Mouse (Mus musculus) midbrain, embryonic 12.5 days (tissue): ENCODE measurements around the gene Kmt2b. TPM values are rescaled to one million over a fixed set of nuclear protein-coding genes. Genes with fewer than 3 reads are reported as not detected.

Experiments used
- ATAC-seq: fragments of 200-750 bp; cut with Nextera tagmentation; 2 replicates; pipeline ENCODE4 v1.8.0; 2017; ENCODE audit warnings: low read depth, moderate TSS enrichment, moderate library complexity; ENCODE audit not compliant: low FRiP score
- H3K27ac ChIP-seq: fragments of 300-500 bp; sonication (generic); replicated peaks from 2 replicates; pipeline ENCODE4 v1.5.1; 2016; ENCODE audit warnings: mild to moderate bottlenecking
- H3K27me3 ChIP-seq: fragments of 300-500 bp; sonication (generic); 2 replicates; pipeline ENCODE4 v1.6.1; 2016; ENCODE audit warnings: mild to moderate bottlenecking
- H3K36me3 ChIP-seq: fragments of 300-500 bp; sonication (generic); 2 replicates; pipeline ENCODE4 v1.6.1; 2016
- H3K4me1 ChIP-seq: fragments of 300-500 bp; sonication (generic); 2 replicates; pipeline ENCODE4 v1.6.1; 2016
- H3K4me2 ChIP-seq: fragments of 300-500 bp; sonication (generic); replicated peaks from 2 replicates; pipeline ENCODE4 v1.6.1; 2016; ENCODE audit warnings: mild to moderate bottlenecking, moderate library complexity
- H3K4me3 ChIP-seq: fragments of 300-500 bp; sonication (generic); 2 replicates; pipeline ENCODE4 v1.5.1; 2016; ENCODE audit warnings: mild to moderate bottlenecking
- H3K9ac ChIP-seq: fragments of 300-500 bp; sonication (generic); replicated peaks from 2 replicates; pipeline ENCODE4 v1.6.1; 2016; ENCODE audit warnings: mild to moderate bottlenecking, moderate library complexity
- H3K9me3 ChIP-seq: fragments of 300-500 bp; sonication (generic); 2 replicates; pipeline ENCODE4 v1.6.1; 2016; ENCODE audit warnings: mild to moderate bottlenecking
- WGBS: fragments of 180-500 bp; shearing (Covaris S2); methylation state at CpG from one replicate; pipeline ENCODE4 v1.1.7; 2016; 5-methylcytosine and 5-hydroxymethylcytosine counted together
- polyA plus RNA-seq: library from polyadenylated mRNA; unstranded; fragments of >200 nt; fragmentation: Nextera tagmentation; extraction: Ambion mirVana; gene quantifications from 2 replicates; pipeline ENCODE4 v1.2.1, GENCODE M21; 2016

Gene Kmt2b
- polyA plus RNA-seq, 1 experiment from 2014 or later: 13.6 TPM

DNA sequence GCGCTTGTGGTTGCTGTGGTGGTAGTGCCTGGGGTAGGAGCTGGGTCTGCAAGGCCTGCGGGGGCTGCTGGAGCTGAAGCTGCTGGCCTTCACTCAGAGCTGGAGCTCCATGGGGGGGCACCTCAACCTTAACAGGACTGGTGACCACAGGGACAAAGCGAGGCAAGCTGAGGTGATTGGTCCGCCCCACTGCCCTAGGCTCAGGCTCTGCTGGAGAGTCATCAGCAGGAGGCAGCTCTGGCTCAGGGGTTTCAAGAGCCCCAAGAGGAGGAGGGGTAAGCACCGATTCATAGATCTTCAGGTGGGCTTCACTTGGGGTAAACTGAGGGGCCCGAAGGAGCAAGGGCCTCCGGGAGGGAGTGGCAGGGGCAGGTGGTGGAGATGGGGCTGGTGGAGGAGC lies 3.4 kb downstream of the Kmt2b start:
- H3K4me1 ChIP-seq: peaks cover 22% of the 10 kb centered on the region
- H3K4me3 ChIP-seq: no peak overlapping the region
- H3K27me3 ChIP-seq: no peaks in the 10 kb centered on the region
- no peak for ATAC-seq
- H3K9ac ChIP-seq: no peak overlapping the region
- no peak overlapping the region for H3K4me2 ChIP-seq
- no peaks in the 10 kb centered on the region for H3K9me3 ChIP-seq
- WGBS: 97% methylated on average over 7 of the region's 7 CpGs
- peaks cover 66% of the 10 kb centered on the region for H3K36me3 ChIP-seq
- no peak overlapping the region for H3K27ac ChIP-seq

DNA sequence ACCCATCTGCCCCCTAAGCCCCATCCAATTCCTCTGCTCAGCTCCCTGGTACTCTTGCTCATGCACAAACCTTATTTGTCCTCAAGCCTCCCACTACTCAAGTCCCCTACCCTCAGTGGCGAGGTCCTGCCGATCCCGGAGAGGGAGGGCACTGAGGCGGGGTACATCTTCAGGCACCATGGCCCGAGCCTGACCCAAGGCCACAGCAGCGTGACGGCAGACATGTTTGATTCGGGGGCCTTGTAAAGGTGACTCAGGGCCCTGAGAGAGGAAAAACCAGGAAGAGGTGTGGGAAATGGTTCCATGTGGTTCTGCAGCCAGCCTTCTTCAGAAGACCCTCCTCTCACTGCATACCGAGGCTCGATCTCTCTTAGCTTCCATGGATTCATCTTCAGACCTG lies 4.2 kb downstream of the Kmt2b start:
- Histone ChIP-seq H3K4me2 (no peak overlapping the region), H3K27me3 (no peaks in the 10 kb centered on the region), H3K9me3 (no peaks in the 10 kb centered on the region), H3K27ac (no peak overlapping the region), H3K4me1 (peaks cover 16% of the 10 kb centered on the region), H3K9ac (no peak overlapping the region), H3K4me3 (no peak overlapping the region), H3K36me3 (peaks cover 75% of the 10 kb centered on the region)
- WGBS: 93% methylated on average over 10 of the region's 10 CpGs
- ATAC-seq: no peak

DNA sequence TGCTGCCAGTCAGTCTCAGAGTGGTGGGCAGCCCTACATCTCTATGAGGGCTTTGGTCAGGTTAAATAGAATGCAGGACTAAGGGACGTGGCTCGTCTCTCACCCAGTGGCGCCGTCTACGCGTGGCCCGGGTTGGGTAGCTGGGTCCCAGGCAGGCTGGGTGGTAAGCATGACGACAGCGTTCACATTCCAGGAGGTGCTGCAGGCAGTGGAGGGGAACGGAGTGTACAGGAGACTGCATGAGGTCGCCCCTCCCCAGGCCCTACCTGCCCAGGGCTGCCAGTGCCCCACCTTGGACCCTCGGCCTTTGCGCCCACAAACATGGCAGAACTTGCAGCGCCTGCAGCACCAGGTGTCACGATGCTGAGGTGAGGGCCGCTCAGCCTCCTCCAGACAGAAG lies 7.0 kb downstream of the Kmt2b start:
- H3K9ac ChIP-seq: no peak overlapping the region
- H3K27me3 ChIP-seq: no peaks in the 10 kb centered on the region
- ATAC-seq: no peak
- no peak overlapping the region for H3K27ac ChIP-seq
- 95% methylated on average over 16 of the region's 16 CpGs for WGBS
- H3K4me3 ChIP-seq: no peak overlapping the region
- peaks cover 3% of the 10 kb centered on the region for H3K4me1 ChIP-seq
- H3K9me3 ChIP-seq: no peaks in the 10 kb centered on the region
- no peak overlapping the region for H3K4me2 ChIP-seq
- H3K36me3 ChIP-seq: peaks cover 98% of the 10 kb centered on the region

DNA sequence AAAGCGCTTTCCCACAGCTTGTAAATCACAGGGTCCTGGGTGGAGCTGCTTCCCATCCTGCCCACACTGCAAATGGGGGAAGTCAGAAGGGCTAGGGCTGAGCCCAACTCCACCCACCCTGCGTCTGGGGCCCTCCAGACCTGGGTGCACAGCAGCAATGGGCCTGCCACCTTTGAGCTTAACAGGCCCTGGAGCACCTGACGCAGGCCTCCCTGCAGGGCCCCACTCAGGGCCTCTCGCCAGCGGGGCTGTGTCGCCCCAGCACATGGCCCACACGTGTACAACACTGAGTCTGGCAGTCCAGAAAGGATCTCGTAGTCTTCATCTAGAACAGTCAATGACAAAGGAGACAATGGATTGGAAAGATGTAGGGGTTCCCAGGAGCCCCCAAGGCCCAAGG lies 8.6 kb downstream of the Kmt2b start:
- 96% methylated on average over 8 of the region's 8 CpGs for WGBS
- H3K36me3 ChIP-seq: peaks cover 98% of the 10 kb centered on the region
- no peak for ATAC-seq

DNA sequence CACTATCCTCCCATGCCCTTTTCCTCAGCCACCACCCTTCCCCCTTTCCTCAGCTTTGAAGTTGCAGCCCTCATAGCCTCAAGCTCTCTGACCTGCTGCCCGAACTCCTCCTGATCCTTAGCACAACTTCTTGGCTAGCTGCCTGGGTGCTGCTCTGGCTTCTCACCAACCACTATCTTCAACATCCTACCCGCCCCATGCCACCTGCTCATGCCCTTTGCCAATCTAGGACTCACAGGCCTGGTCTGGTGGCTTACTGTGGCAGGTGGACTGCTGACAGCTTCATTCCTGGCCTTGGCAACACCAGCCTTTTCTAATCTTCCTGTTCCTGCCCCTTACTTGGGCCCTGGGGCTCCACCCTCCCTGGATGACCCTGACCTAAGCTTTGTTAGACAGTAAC lies 15.6 kb downstream of the Kmt2b start:
- no peaks in the 10 kb centered on the region for H3K9me3 ChIP-seq
- H3K27me3 ChIP-seq: no peaks in the 10 kb centered on the region
- H3K4me2 ChIP-seq: no peak overlapping the region
- H3K9ac ChIP-seq: no peak overlapping the region
- ATAC-seq: no peak
- H3K4me1 ChIP-seq: no peaks in the 10 kb centered on the region
- H3K4me3 ChIP-seq: no peak overlapping the region
- 87% methylated on average over 2 of the region's 2 CpGs for WGBS
- H3K36me3 ChIP-seq: peaks cover 97% of the 10 kb centered on the region
- H3K27ac ChIP-seq: no peak overlapping the region

More for the DNA sequence above, 8.6 kb downstream of the Kmt2b start:
- Histone ChIP-seq H3K4me3 (no peak overlapping the region), H3K9me3 (no peaks in the 10 kb centered on the region), H3K4me2 (no peak overlapping the region), H3K9ac (no peak overlapping the region), H3K27ac (no peak overlapping the region), H3K27me3 (no peaks in the 10 kb centered on the region), H3K4me1 (no peaks in the 10 kb centered on the region)

DNA sequence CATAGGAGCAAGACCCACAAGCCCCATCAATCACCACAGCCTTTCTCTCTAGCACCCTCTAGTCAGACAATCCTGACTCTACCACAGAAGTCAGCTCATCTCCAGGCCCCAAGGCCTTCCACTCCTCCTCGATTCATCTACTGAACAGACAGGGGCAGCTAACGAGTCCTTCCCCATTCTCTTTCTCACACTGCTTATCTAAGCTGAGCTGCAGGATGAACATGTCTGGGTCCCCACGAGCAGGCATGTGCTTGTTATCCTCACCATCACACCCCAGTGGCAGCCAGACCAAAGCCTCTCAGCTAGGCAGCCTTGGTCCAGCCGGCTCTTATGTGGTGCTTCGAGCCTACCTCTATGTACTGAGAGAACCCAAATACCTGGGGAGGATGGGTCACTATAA lies 16.1 kb downstream of the Kmt2b start:
- no peaks in the 10 kb centered on the region for H3K4me1 ChIP-seq
- ATAC-seq: no peak
- 89% methylated on average over 5 of the region's 5 CpGs for WGBS
- H3K4me2 ChIP-seq: no peak overlapping the region
- no peak overlapping the region for H3K27ac ChIP-seq
- no peaks in the 10 kb centered on the region for H3K9me3 ChIP-seq
- H3K36me3 ChIP-seq: peaks cover 96% of the 10 kb centered on the region
- no peaks in the 10 kb centered on the region for H3K27me3 ChIP-seq
- no peak overlapping the region for H3K9ac ChIP-seq
- H3K4me3 ChIP-seq: no peak overlapping the region

DNA sequence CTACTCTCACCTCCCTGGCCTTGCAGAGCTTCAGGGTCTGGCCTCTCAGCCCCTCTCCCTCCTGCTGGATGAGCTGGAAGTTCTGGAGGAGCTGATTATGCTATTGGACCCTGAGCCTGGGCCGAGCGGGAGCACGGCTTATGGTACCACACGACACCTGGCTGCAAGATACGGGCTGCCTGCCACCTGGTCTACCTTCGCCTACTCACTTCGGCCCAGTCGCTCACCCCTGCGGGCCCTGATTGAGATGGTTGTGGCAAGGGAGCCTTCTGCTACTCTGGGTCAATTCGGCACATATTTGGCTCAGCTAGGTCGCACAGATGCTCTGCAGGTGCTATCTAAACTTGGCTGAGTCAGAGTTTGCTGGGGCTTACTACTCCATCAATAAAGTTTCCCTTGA lies 21.0 kb downstream of the Kmt2b start:
- no peak for ATAC-seq
- no peak overlapping the region for H3K27ac ChIP-seq
- H3K4me1 ChIP-seq: peaks cover 9% of the 10 kb centered on the region
- H3K4me3 ChIP-seq: no peak overlapping the region
- peaks cover 68% of the 10 kb centered on the region for H3K36me3 ChIP-seq
- H3K27me3 ChIP-seq: no peaks in the 10 kb centered on the region
- H3K4me2 ChIP-seq: no peak overlapping the region
- no peaks in the 10 kb centered on the region for H3K9me3 ChIP-seq
- WGBS: 93% methylated on average over 11 of the region's 11 CpGs
- no peak overlapping the region for H3K9ac ChIP-seq

DNA sequence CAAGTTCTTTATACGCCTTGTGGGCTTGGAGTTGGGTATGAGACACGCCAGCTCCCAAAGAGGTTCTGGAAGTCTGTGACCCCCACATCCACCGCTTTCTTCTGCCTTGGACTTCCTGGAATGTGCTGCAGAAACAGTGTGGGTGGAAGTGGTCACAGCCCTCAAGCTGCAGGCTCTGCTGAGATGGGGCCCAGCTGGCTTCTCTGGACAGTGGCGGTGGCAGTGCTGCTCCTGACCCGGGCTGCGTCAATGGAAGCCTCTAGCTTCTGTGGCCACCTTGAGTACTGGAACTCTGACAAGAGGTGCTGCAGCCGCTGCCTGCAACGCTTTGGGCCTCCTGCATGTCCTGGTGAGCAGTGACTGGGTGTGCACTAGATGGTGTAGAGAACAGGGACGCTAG lies 22.5 kb downstream of the Kmt2b start:
- peaks cover 15% of the 10 kb centered on the region for H3K4me1 ChIP-seq
- no peaks in the 10 kb centered on the region for H3K27me3 ChIP-seq
- peaks cover 55% of the 10 kb centered on the region for H3K36me3 ChIP-seq
- H3K27ac ChIP-seq: no peak overlapping the region
- no peaks in the 10 kb centered on the region for H3K9me3 ChIP-seq
- H3K4me3 ChIP-seq: no peak overlapping the region
- H3K9ac ChIP-seq: no peak overlapping the region
- ATAC-seq: no peak
- H3K4me2 ChIP-seq: no peak overlapping the region
- WGBS: 89% methylated on average over 9 of the region's 9 CpGs

DNA sequence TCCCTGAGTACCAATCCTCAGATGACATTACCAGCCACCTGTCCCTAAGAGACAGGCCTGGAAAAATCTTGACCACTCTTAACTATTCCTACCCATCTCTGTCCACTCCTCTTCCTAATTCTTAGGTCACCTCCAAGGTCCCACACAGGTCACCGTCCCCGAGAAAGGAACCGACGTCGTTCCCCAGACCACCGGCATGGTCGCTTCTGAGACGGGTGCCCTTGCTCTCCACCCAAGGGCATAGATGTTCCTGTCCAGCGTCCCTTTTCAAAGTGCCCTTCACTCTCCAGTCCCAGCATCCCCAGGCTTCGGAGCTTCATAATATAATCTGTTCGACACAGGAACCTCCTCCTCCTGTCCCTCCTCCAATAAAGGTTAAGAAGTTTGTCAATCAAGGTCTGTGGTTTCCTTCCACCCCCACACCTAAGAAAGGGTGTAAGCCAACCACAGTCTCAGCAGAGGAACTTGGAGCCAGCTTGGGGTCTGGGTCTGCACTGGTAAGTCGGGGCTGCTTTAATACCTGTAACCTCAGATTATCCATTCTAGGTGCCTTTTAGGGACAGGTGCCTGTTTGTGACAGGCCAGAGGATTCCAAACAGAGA lies 23.5 kb downstream of the Kmt2b start, which contains the start of gene Igflr1:
Igflr1 (plus strand) TSS at position 458 of the 602 bp plus-strand sequence.
- no peak within 1 kb of the TSS for H3K27ac ChIP-seq
- peaks cover 18% of the 10 kb centered on the region for H3K4me1 ChIP-seq
- 94% methylated on average over 12 of the region's 12 CpGs for WGBS
- H3K4me3 ChIP-seq: 0 out of 2 replicates have a peak within 1 kb of the TSS, but pooled peaks have one; percentile 7
- H3K9me3 ChIP-seq: no peaks in the 10 kb centered on the region
- no peaks in the 10 kb centered on the region for H3K27me3 ChIP-seq
- H3K4me2 ChIP-seq: peak within 1 kb of the TSS; percentile 62; the same call in 1 of the 2 replicates
- H3K36me3 ChIP-seq: peaks cover 45% of the 10 kb centered on the region
- ATAC-seq: no peak
- H3K9ac ChIP-seq: no peak within 1 kb of the TSS

DNA sequence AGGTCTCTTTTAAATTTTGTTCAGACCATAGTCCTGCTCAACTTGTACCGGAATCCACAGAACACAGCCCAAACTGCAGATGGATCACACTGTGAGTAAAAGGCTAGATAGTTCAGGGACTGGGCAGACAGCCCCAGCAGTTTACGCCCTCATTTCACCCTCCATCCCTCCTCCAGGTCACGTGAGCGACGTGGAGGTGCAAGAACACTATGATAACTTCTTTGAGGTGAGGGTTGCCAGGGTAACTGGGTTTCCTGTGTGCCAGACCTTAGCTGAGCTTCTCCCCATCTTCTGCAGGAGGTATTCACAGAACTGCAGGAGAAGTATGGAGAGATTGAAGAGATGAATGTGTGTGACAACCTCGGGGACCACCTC lies 24.6 kb downstream of the Kmt2b start:
- Histone ChIP-seq H3K9me3 (no peaks in the 10 kb centered on the region), H3K36me3 (peaks cover 34% of the 10 kb centered on the region), H3K27ac (peak overlapping the region; percentile 92), H3K4me1 (peaks cover 23% of the 10 kb centered on the region), H3K4me2 (peak overlapping the region; percentile 62), H3K9ac (peak overlapping the region; percentile 81; the same call in 1 of the 2 replicates), H3K27me3 (no peaks in the 10 kb centered on the region), H3K4me3 (peak overlapping the region; percentile 76)
- peak; percentile 0; the same call in 1 of the 2 replicates for ATAC-seq
- 24% methylated on average over 6 of the region's 6 CpGs for WGBS

DNA sequence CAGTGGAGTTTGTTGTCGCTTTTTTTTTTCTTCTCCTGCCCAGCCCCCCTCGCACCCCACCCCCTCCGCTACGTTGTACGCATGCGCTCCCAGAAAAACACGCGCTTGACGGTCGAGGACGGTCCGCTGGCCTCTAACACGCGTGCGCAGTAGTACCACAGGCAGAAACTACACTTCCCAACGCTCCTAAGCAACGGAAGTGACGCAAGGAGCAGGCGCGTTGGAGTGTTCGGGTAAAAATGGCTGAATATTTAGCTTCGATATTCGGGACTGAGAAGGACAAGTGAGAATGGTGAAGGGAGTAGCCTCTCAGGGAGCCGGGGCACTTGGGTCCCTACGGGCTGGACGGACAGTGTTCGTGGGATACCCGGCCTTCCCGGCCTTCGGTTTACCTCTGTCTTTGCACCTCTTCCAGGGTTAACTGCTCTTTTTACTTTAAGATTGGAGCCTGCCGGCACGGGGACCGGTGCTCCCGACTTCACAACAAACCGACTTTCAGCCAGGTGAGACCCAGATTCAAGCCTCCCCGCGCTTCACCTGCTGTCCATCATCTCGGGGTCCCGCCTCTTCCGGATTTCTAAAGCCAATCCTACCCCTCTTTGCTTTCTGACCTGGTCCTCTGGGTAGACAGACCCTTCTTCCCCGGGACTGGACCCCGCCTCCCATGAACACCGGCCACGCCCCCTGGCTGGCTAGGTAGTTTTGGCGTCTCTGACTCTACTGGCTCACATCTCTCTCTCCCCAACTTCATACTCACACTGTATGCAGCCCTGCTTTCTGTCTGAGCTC lies 25.2 kb downstream of the Kmt2b start, which contains the start of the genes U2af1l4, Gm49396 and Psenen:
U2af1l4 (plus strand) TSS at position 185 of the 789 bp plus-strand sequence.
Gm49396 (plus strand) TSS at position 228 of the 789 bp plus-strand sequence.
Psenen (minus strand) TSS at position 511 of the 789 bp plus-strand sequence.
- peak within 1 kb of the TSS; percentile 77 for H3K4me2 ChIP-seq
- H3K27me3 ChIP-seq: no peaks in the 10 kb centered on the region
- WGBS: under 1% methylated on average over 45 of the region's 45 CpGs
- peak; percentile 85 for ATAC-seq
- H3K27ac ChIP-seq: peak within 1 kb of the TSS; percentile 92
- H3K9me3 ChIP-seq: no peaks in the 10 kb centered on the region
- peaks cover 29% of the 10 kb centered on the region for H3K4me1 ChIP-seq
- H3K4me3 ChIP-seq: peak within 1 kb of the TSS; percentile 76
- H3K9ac ChIP-seq: peak within 1 kb of the TSS; percentile 81
- peaks cover 28% of the 10 kb centered on the region for H3K36me3 ChIP-seq

DNA sequence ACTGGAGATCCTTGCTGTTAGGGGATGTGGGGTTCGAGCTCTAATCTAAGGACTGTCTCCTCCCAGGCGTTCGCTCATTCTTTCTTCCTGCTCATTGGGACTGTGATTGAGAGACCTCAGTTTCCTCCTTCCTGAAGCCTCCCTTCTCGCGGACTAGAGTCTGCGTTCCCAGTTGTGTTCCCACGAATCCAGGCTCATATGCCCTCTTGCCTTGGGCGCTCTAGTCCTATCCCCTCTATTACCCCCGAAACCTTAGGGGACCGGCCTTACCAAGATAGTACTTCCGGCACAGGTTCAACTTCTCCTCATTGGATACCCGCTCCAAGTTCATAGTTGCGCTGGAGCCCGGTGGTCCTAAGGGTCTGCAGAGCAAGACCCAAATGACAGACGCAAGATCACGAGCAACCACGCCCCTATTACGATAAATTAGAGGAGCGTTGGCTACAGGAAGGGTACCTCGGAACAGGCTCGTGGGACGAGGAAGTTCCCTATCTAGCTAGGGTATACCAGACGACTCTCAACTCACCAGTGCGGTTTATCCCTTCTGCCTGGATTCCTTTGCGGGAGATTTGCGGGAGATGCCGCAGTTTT lies 25.9 kb downstream of the Kmt2b start:
- Histone ChIP-seq H3K4me2 (peak overlapping the region; percentile 77), H3K27me3 (no peaks in the 10 kb centered on the region), H3K9ac (peak overlapping the region; percentile 71), H3K27ac (peak overlapping the region; percentile 92), H3K4me3 (peak overlapping the region; percentile 76), H3K36me3 (peaks cover 23% of the 10 kb centered on the region), H3K4me1 (peaks cover 34% of the 10 kb centered on the region), H3K9me3 (no peaks in the 10 kb centered on the region)
- WGBS: 3% methylated on average over 27 of the region's 27 CpGs
- ATAC-seq: peak; percentile 5; the same call in 1 of the 2 replicates
